Mouse (Mus musculus): Measurements from ENCODE around the gene Hacd3. TPM values are rescaled to one million over a fixed set of nuclear protein-coding genes. Genes with fewer than 3 reads are reported as not detected.

Hacd3 gene
- polyA plus RNA-seq, 1 experiment from 2014 or later: 83.5 TPM

- Histone ChIP-seq H3K4me3 (ENCODE audit: low read depth, low read length) (peak overlapping the region; percentile 81), H3K9ac (replicated peaks; ENCODE audit: low read length) (peak overlapping the region; percentile 93), H3K4me2 (ENCODE audit: low read depth, low read length) (peak overlapping the region; percentile 86), H3K36me3 (replicated peaks; ENCODE audit: control insufficient read depth, insufficient read depth, low read depth, low read length) (no peaks in the 10 kb centered on the region), H3K9me3 (replicated peaks; ENCODE audit: control insufficient read depth, low read length) (no peaks in the 10 kb centered on the region), H3K27ac (replicated peaks; ENCODE audit: low read depth, low read length) (no peak overlapping the region; the same call in 1 of the 2 replicates), H3K4me1 (ENCODE audit: control insufficient read depth, insufficient read depth, low read length) (no peaks in the 10 kb centered on the region), H3K27me3 (ENCODE audit: control insufficient read depth, insufficient read depth, low read length) (no peaks in the 10 kb centered on the region)
- peak; percentile 14 for DNase-seq (ENCODE audit: low spot score)
- WGBS: 25% methylated on average over 9 of the region's 9 CpGs
- ATAC-seq (replicated peaks; ENCODE audit: insufficient number of reproducible peaks, low FRiP score, low TSS enrichment, low read depth): peak; percentile 7; the same call in 1 of the 2 replicates
Observed at GRCm38 (mm10) chr9:65021887-65022579, 540 bp upstream of the Hacd3 start.

GRCm38 (mm10) chr9:65020128-65020527 is 1.4 kb downstream of the Hacd3 start:
- peak overlapping the region; percentile 81; the same call in 1 of the 2 replicates for H3K4me3 ChIP-seq (ENCODE audit: low read depth, low read length)
- H3K9ac ChIP-seq (replicated peaks; ENCODE audit: low read length): no peak overlapping the region
- no peak for DNase-seq (ENCODE audit: low spot score)
- H3K4me2 ChIP-seq (ENCODE audit: low read depth, low read length): peak overlapping the region; percentile 86
- WGBS: 80% methylated on average over 4 of the region's 4 CpGs
- no peak overlapping the region for H3K27ac ChIP-seq (replicated peaks; ENCODE audit: low read depth, low read length)
- no peaks in the 10 kb centered on the region for H3K9me3 ChIP-seq (replicated peaks; ENCODE audit: control insufficient read depth, low read length)
- H3K4me1 ChIP-seq (ENCODE audit: control insufficient read depth, insufficient read depth, low read length): no peaks in the 10 kb centered on the region
- no peaks in the 10 kb centered on the region for H3K36me3 ChIP-seq (replicated peaks; ENCODE audit: control insufficient read depth, insufficient read depth, low read depth, low read length)
- no peak for ATAC-seq (replicated peaks; ENCODE audit: insufficient number of reproducible peaks, low FRiP score, low TSS enrichment, low read depth)
- no peaks in the 10 kb centered on the region for H3K27me3 ChIP-seq (ENCODE audit: control insufficient read depth, insufficient read depth, low read length)

GRCm38 (mm10) chr9:65019146-65019545 is 2.3 kb downstream of the Hacd3 start:
- no peaks in the 10 kb centered on the region for H3K36me3 ChIP-seq (replicated peaks; ENCODE audit: control insufficient read depth, insufficient read depth, low read depth, low read length)
- H3K4me2 ChIP-seq (ENCODE audit: low read depth, low read length): no peak overlapping the region
- no peaks in the 10 kb centered on the region for H3K9me3 ChIP-seq (replicated peaks; ENCODE audit: control insufficient read depth, low read length)
- no peak overlapping the region for H3K4me3 ChIP-seq (ENCODE audit: low read depth, low read length)
- H3K4me1 ChIP-seq (ENCODE audit: control insufficient read depth, insufficient read depth, low read length): no peaks in the 10 kb centered on the region
- no peak overlapping the region for H3K9ac ChIP-seq (replicated peaks; ENCODE audit: low read length)
- H3K27me3 ChIP-seq (ENCODE audit: control insufficient read depth, insufficient read depth, low read length): no peaks in the 10 kb centered on the region
- 57% methylated on average over 3 of the region's 3 CpGs for WGBS
- H3K27ac ChIP-seq (replicated peaks; ENCODE audit: low read depth, low read length): no peak overlapping the region
- DNase-seq (ENCODE audit: low spot score): no peak
- no peak for ATAC-seq (replicated peaks; ENCODE audit: insufficient number of reproducible peaks, low FRiP score, low TSS enrichment, low read depth)

GRCm38 (mm10) chr9:65018588-65019121 is 2.8 kb downstream of the Hacd3 start:
- Histone ChIP-seq H3K36me3 (replicated peaks; ENCODE audit: control insufficient read depth, insufficient read depth, low read depth, low read length) (no peaks in the 10 kb centered on the region), H3K9ac (replicated peaks; ENCODE audit: low read length) (no peak overlapping the region), H3K4me2 (ENCODE audit: low read depth, low read length) (no peak overlapping the region), H3K27me3 (ENCODE audit: control insufficient read depth, insufficient read depth, low read length) (no peaks in the 10 kb centered on the region), H3K27ac (replicated peaks; ENCODE audit: low read depth, low read length) (no peak overlapping the region), H3K9me3 (replicated peaks; ENCODE audit: control insufficient read depth, low read length) (no peaks in the 10 kb centered on the region), H3K4me1 (ENCODE audit: control insufficient read depth, insufficient read depth, low read length) (no peaks in the 10 kb centered on the region), H3K4me3 (ENCODE audit: low read depth, low read length) (no peak overlapping the region)
- DNase-seq (ENCODE audit: low spot score) (no peak), ATAC-seq (replicated peaks; ENCODE audit: insufficient number of reproducible peaks, low FRiP score, low TSS enrichment, low read depth) (no peak)
- 85% methylated on average over 3 of the region's 3 CpGs for WGBS

GRCm38 (mm10) chr9:65017896-65018295 is 3.6 kb downstream of the Hacd3 start:
- no peaks in the 10 kb centered on the region for H3K4me1 ChIP-seq (ENCODE audit: control insufficient read depth, insufficient read depth, low read length)

GRCm38 (mm10) chr9:65016978-65017827 is 4.3 kb downstream of the Hacd3 start:
- ATAC-seq (replicated peaks; ENCODE audit: insufficient number of reproducible peaks, low FRiP score, low TSS enrichment, low read depth) (no peak), DNase-seq (ENCODE audit: low spot score) (no peak)
- H3K4me3 ChIP-seq (ENCODE audit: low read depth, low read length): no peak overlapping the region
- no peak overlapping the region for H3K4me2 ChIP-seq (ENCODE audit: low read depth, low read length)
- no peaks in the 10 kb centered on the region for H3K27me3 ChIP-seq (ENCODE audit: control insufficient read depth, insufficient read depth, low read length)
- no peaks in the 10 kb centered on the region for H3K4me1 ChIP-seq (ENCODE audit: control insufficient read depth, insufficient read depth, low read length)
- WGBS: 89% methylated on average over 16 of the region's 16 CpGs
- no peak overlapping the region for H3K27ac ChIP-seq (replicated peaks; ENCODE audit: low read depth, low read length)
- H3K9me3 ChIP-seq (replicated peaks; ENCODE audit: control insufficient read depth, low read length): no peaks in the 10 kb centered on the region
- no peaks in the 10 kb centered on the region for H3K36me3 ChIP-seq (replicated peaks; ENCODE audit: control insufficient read depth, insufficient read depth, low read depth, low read length)
- no peak overlapping the region for H3K9ac ChIP-seq (replicated peaks; ENCODE audit: low read length)

More at GRCm38 (mm10) chr9:65017896-65018295, 3.6 kb downstream of the Hacd3 start:
- H3K4me3 ChIP-seq (ENCODE audit: low read depth, low read length): no peak overlapping the region
- no peak for DNase-seq (ENCODE audit: low spot score)
- H3K27ac ChIP-seq (replicated peaks; ENCODE audit: low read depth, low read length): no peak overlapping the region
- no peak for ATAC-seq (replicated peaks; ENCODE audit: insufficient number of reproducible peaks, low FRiP score, low TSS enrichment, low read depth)
- 85% methylated on average over 4 of the region's 4 CpGs for WGBS
- no peak overlapping the region for H3K4me2 ChIP-seq (ENCODE audit: low read depth, low read length)
- H3K27me3 ChIP-seq (ENCODE audit: control insufficient read depth, insufficient read depth, low read length): no peaks in the 10 kb centered on the region
- no peak overlapping the region for H3K9ac ChIP-seq (replicated peaks; ENCODE audit: low read length)
- no peaks in the 10 kb centered on the region for H3K36me3 ChIP-seq (replicated peaks; ENCODE audit: control insufficient read depth, insufficient read depth, low read depth, low read length)
- no peaks in the 10 kb centered on the region for H3K9me3 ChIP-seq (replicated peaks; ENCODE audit: control insufficient read depth, low read length)

GRCm38 (mm10) chr9:65016241-65016977 is 5.1 kb downstream of the Hacd3 start:
- no peak overlapping the region for H3K27ac ChIP-seq (replicated peaks; ENCODE audit: low read depth, low read length)
- H3K9ac ChIP-seq (replicated peaks; ENCODE audit: low read length): no peak overlapping the region
- H3K9me3 ChIP-seq (replicated peaks; ENCODE audit: control insufficient read depth, low read length): no peaks in the 10 kb centered on the region
- H3K4me2 ChIP-seq (ENCODE audit: low read depth, low read length): no peak overlapping the region
- no peaks in the 10 kb centered on the region for H3K4me1 ChIP-seq (ENCODE audit: control insufficient read depth, insufficient read depth, low read length)
- H3K27me3 ChIP-seq (ENCODE audit: control insufficient read depth, insufficient read depth, low read length): no peaks in the 10 kb centered on the region
- H3K4me3 ChIP-seq (ENCODE audit: low read depth, low read length): no peak overlapping the region
- 84% methylated on average over 4 of the region's 4 CpGs for WGBS
- no peak for ATAC-seq (replicated peaks; ENCODE audit: insufficient number of reproducible peaks, low FRiP score, low TSS enrichment, low read depth)
- no peak for DNase-seq (ENCODE audit: low spot score)
- H3K36me3 ChIP-seq (replicated peaks; ENCODE audit: control insufficient read depth, insufficient read depth, low read depth, low read length): no peaks in the 10 kb centered on the region

All from embryonic facial prominence, embryonic 11.5 days (tissue).